Mouse (Mus musculus) embryonic fibroblast, embryonic 13.5 days (primary cell): ENCODE results near the gene Mast1. TPM values are rescaled to one million over a fixed set of nuclear protein-coding genes. Genes with fewer than 3 reads are reported as not detected.

ENCODE experiments used
- H3K27ac ChIP-seq: 2 replicates; pipeline ENCODE4 v1.5.1; 2012; ENCODE audit warnings: low read length, control low read depth, inconsistent platforms; ENCODE audit not compliant: insufficient read depth
- H3K4me1 ChIP-seq: 2 replicates; pipeline ENCODE4 v1.6.1; 2011; ENCODE audit warnings: low read length; ENCODE audit not compliant: control insufficient read depth, insufficient read depth
- H3K4me3 ChIP-seq: 2 replicates; pipeline ENCODE4 v1.5.1; 2011; ENCODE audit warnings: mild to moderate bottlenecking, control low read depth, low read length; ENCODE audit not compliant: insufficient read depth
- CTCF ChIP-seq: IDR thresholded peaks from 2 replicates; pipeline ENCODE4 v1.5.1; 2011; ENCODE audit warnings: mild to moderate bottlenecking, control low read depth, low read length, moderate library complexity, borderline replicate concordance; ENCODE audit not compliant: insufficient read depth
- POLR2A ChIP-seq: IDR thresholded peaks from 2 replicates; pipeline ENCODE4 v1.6.1; 2011; ENCODE audit warnings: low read depth, mild to moderate bottlenecking, control low read depth, low read length, moderate library complexity
- polyA plus RNA-seq: library from polyadenylated mRNA; stranded (reverse); fragments of >200 nt; gene quantifications from 2 replicates; pipeline ENCODE4 v1.2.4, GENCODE M21; 2011; ENCODE audit warnings: low read depth; ENCODE audit not compliant: missing spikeins, insufficient read length

Gene Mast1
- polyA plus RNA-seq, 1 experiment, result not detected

DNA sequence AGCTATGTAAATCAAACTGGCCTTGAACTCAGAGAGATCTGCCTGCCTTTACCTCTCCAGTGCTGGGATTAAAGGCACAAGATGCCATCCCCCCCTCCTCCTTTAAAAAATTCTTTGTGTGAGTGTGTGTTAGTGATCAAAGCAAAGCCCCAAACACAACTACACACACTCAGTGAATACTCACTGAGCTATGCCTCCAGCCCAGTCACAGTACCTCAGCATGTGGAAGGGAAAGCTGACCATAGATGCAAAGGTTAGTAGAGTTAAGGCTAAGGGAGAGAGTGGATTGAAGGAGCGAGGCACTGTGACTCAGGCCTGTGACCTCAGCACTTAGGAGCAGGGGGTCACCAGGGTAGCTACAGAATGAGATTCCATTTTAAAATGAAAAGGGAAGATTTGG, 35.9 kb upstream of the Mast1 start:
- Histone ChIP-seq H3K4me1 (peaks cover 8% of the 10 kb centered on the region; the same call in 1 of the 2 replicates), H3K4me3 (no peak overlapping the region), H3K27ac (no peak overlapping the region)
- TF ChIP-seq CTCF (no peak), POLR2A (no peak)

DNA sequence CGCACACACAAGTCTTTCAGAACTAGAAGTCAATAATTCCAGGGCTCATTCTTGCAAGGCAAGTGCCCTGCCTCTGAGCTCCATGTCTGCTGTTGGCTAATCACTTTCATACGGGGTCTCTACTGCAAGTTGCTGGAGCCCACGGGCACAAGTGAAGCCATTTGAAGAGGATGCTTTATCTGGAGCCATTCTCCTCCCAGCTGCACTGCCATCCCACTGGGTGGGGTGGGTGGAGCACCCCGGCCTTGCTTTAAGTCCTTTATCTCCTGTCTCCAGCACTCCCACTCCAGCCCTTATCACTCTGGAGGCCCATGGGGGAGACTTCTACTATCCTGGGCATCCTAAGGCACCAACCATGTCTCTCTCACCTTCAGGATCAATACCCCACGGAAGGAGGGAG, 33.8 kb upstream of the Mast1 start:
- no peak for TF ChIP-seq POLR2A
- no peak for TF ChIP-seq CTCF
- H3K27ac ChIP-seq, result no peak overlapping the region
- H3K4me3 ChIP-seq, result peak overlapping the region; percentile 65
- H3K4me1 ChIP-seq, result peaks cover 12% of the 10 kb centered on the region; the same call in 1 of the 2 replicates

DNA sequence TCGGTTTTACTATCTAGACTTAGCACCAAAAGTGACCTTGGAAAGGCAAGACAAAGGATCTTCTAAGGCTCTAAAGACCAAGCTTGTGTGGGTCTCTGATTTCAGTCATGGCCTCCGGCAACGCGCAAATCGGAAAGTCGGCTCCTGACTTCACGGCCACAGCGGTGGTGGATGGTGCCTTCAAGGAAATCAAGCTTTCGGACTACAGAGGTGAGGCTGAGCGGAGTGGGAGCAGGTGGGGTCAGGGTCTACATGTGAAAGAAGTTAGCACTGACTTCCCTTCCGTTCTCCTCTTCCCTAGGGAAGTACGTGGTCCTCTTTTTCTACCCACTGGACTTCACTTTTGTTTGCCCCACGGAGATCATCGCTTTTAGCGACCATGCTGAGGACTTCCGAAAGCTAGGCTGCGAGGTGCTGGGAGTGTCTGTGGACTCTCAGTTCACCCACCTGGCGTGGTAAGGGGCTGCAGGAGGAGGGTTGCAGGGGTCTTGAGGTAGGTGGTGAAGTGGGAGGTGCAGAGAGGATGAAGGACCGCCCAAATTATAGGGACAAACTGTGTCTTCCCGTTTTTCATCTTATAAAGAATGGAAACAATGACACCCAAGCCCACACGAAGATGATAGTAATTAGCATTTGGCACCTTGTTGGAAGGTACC, 33.1 kb upstream of the Mast1 start:
- Histone ChIP-seq H3K4me3 (peak overlapping the region; percentile 65), H3K4me1 (peaks cover 12% of the 10 kb centered on the region; the same call in 1 of the 2 replicates), H3K27ac (peak overlapping the region; percentile 32)
- TF ChIP-seq POLR2A (no peak; the same call in 1 of the 2 replicates), CTCF (no peak)

DNA sequence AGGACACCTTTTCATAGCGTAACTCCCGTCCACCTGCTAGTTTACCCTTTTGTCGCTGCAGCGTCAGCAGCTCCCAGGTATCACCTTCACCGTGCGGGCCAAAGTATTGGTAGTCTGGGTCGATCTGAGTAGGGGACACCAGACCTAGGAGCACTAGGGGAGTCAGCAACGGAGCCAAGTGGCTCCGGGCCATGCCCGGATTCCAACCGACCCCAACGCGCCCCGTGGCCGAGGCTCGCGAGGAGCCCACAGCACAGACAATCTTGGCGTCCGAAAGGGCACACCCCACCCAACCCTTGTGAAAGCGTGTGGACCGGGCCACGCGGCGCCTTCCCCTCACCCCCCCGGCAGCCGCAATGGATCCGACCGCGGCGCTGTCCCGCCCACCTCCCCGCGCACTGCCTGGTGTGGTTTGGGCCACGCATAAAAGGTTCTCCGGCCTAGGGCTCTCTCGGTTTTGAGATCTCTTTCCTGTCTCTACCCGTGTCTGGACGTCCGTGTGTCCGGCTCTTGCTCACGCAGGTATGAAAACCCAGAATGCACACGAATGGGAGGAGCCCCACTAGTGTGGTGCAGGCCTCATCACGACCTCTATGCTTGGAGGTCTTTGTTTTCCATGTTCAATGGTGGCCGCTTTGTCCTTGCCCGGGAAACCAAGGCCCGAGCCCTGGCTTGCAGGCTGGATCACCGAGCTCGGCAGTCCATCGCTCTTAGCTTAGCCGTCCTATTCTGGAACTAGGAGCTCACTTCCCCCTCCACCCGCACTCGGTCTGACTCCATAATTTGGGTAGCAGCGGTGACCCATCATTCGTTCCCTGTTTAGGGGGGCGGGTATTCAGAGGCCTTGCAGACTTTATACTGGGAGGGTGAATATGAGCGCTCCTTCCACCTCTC, 32.3 kb upstream of the Mast1 start, which contains the start of the genes Gm49661, Prdx2 and Rnaseh2a:
Gm49661 (minus strand) TSS at position 193 of the 894 bp plus-strand sequence.
Prdx2 (plus strand) TSS at position 347 of the 894 bp plus-strand sequence.
Rnaseh2a (minus strand) TSS at position 527 of the 894 bp plus-strand sequence.
- H3K27ac ChIP-seq, result peak within 1 kb of the TSS; percentile 64
- peaks cover 15% of the 10 kb centered on the region for H3K4me1 ChIP-seq
- peak; percentile 99 for TF ChIP-seq POLR2A
- no peak for TF ChIP-seq CTCF
- H3K4me3 ChIP-seq, result peak within 1 kb of the TSS; percentile 65

DNA sequence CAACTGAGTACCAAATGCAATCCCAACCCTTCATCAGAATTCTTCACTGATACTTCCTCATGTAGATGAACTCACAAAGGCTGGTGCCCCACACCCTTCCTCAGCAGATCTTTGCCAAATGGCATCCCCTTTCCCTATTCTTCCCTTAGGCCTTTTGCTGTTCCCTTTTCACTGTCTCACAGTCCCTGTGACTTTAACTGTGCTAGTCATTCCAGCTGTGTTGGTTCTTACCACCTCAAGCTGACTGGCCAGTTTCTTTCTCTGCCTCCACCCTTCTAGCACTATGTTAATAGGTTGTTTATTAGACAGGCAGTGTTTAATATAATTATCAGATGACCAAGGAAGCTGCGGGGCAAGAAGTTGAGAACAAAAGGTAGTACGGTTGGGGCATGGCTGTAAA, 31.5 kb upstream of the Mast1 start:
- TF ChIP-seq CTCF (no peak), POLR2A (peak; percentile 48)
- Histone ChIP-seq H3K4me3 (peak overlapping the region; percentile 65), H3K27ac (peak overlapping the region; percentile 64), H3K4me1 (peaks cover 15% of the 10 kb centered on the region)

DNA sequence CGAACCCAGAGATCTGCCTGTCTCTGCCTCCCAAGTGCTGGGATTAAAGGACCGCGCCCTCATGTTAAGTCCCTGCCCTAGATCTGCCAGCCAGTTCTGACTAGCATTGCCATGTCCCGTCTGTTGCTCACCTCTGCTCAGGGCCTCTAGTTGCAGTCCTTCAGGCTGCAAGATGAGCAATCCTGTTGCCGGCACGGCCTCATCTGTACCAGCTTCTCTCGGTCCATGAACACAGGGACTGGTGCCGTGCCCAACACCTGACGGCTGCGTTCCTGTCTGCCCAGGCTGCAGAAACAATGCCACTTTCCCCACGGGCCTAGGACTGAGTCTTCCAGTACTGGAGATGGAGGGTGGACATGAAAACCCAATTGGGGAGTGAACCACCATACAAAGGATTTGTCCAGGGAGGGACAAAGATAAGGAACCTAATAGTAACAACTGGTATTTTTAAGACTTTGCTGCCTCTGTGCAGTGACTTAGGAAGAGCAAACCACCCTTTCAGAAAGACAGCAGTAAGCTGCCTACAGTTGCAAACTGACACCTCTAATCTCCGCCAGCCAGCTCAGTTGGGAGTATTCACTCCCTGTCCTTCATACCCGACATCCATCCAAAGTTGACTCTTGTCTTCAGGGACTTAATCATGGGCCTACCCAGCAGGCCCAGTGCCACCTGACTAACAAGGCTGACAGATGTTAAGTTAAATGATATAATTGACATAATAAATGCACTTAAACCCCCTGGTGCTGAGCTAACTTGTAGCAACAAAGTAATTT, 30.6 kb upstream of the Mast1 start:
- Histone ChIP-seq H3K4me1 (peaks cover 15% of the 10 kb centered on the region), H3K27ac (no peak overlapping the region), H3K4me3 (no peak overlapping the region)
- no peak for TF ChIP-seq CTCF
- TF ChIP-seq POLR2A, result no peak

DNA sequence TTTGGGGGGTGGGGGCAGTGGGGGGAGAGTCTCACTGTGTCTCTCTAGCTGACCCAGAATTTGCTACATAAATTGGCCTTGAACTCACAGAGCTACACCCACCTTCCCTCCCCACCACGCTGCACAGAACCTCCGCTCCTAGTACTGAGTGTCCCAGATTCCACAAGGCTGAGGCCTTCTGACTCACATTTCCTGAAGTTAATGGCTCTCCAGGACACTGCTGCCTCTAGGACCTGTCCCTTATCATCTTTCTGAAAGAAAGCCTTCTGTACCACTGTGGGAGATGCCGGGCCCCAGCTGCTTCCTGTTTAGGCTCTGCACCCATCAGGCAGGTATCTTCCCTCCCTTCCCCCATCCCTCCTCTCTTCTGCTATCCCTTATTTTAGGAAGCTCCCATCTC, 29.4 kb upstream of the Mast1 start:
- TF ChIP-seq POLR2A (no peak; the same call in 1 of the 2 replicates), CTCF (no peak)
- no peak overlapping the region for H3K4me3 ChIP-seq
- H3K27ac ChIP-seq, result peak overlapping the region; percentile 36
- peaks cover 18% of the 10 kb centered on the region for H3K4me1 ChIP-seq

DNA sequence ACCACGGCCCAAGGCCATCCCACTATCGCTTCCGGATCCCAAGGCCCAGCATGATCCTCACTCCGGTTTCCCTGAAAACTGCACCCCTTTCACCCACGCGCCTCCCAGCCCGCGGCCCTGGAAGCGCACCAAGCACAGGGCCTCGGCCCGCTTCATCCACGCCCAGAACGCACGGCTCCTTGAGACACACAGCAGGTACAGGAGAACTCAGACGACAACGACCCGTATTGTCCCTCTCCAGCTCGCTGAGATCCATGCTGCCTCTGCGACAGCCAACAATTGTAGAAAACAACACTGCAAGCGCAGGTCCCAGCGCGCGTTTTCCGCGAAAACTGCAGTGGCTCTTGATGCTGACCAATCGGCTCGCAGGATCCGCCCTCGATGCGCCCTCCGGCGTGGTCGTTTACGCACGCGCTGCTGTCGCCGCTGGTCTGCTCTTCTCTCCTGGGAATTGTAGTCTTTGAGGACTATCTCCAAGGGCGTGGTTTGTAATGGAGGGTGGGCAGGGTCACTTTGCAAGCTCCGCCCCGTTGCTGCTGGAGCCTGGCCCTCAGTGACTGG, 28.7 kb upstream of the Mast1 start:
- TF ChIP-seq CTCF (no peak), POLR2A (peak; percentile 82)
- Histone ChIP-seq H3K4me1 (peaks cover 14% of the 10 kb centered on the region), H3K4me3 (peak overlapping the region; percentile 65), H3K27ac (peak overlapping the region; percentile 36; the same call in 1 of the 2 replicates)

DNA sequence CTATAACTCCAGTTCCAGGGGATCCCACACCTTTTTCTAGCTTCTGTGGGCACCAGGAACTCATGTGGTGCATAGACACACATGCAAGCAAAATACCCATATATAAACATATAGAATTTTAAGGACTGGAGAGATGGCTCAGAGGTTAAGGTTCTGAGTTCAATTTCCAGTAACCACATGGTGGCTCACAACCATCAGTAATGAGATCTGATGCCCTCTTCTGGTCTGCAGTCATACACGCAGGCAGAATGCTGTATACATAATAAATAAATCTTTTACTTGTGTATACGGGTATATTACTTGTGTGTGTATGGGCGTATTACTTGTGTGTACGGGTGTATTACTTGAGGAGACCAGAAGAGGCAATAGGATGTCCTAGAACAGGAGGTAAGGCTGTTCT, 26.8 kb upstream of the Mast1 start:
- no peak overlapping the region for H3K27ac ChIP-seq
- H3K4me3 ChIP-seq, result no peak overlapping the region
- TF ChIP-seq POLR2A, result no peak
- no peak for TF ChIP-seq CTCF
- H3K4me1 ChIP-seq, result peaks cover 14% of the 10 kb centered on the region
